Mouse (Mus musculus): ENCODE measurements around the gene Gyg. TPM values are rescaled to one million over a fixed set of nuclear protein-coding genes. Genes with fewer than 3 reads are reported as not detected.

Gene Gyg
- total RNA-seq, 1 experiment, result 8.2 TPM

DNA sequence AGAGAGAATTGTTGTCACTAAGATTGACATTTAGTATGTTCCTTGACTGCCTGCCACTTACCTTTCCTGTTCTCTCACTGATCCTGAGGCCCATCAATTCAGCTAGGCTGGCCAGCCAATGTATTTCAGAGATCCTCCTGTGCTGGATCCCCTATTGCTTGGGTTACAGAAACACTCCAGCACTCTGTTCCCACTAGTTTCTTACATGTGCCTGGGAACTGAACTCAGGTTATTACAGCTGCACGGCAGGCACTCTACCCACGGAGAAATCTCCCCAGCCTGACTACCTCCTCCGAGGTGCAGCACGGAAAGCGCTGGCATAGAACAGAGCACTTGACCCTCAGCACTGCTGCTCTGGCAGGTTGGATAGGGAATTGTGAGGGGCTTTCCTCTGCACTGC is 7.5 kb downstream of the Gyg start:
- no peaks in the 10 kb centered on the region for H3K36me3 ChIP-seq (ENCODE audit: control insufficient read depth, insufficient read depth, low read length, poor library complexity, severe bottlenecking)
- H3K4me1 ChIP-seq (ENCODE audit: control insufficient read depth in 2 of 2, insufficient read depth in 2 of 2, low read length in 2 of 2, poor library complexity in 1 of 2), result 0 out of 4 replicates have a peak, but pooled peaks cover 0 to 2% of the 10 kb centered on the region in 2 experiments
- no peak overlapping the region for H3K9ac ChIP-seq (ENCODE audit: insufficient read depth, low read depth, low read length, poor library complexity, severe bottlenecking)
- H3K9me3 ChIP-seq (ENCODE audit: control insufficient read depth, insufficient read depth, low read depth, low read length), result no peaks in the 10 kb centered on the region
- TF ChIP-seq ZC3H11A (IDR thresholded peaks at IDR 0.05; ENCODE audit: borderline replicate concordance, low read depth, low read length) (no peak), CHD2 (IDR thresholded peaks at IDR 0.05; ENCODE audit: low read depth, low read length) (no peak), HCFC1 (IDR thresholded peaks at IDR 0.05; ENCODE audit: borderline replicate concordance, insufficient read depth, low read length) (no peak), ZNF384 (IDR thresholded peaks at IDR 0.05; ENCODE audit: low read depth, low read length) (no peak), MAFK (IDR thresholded peaks at IDR 0.05; ENCODE audit: insufficient read depth, low read depth, low read length) (no peak)
- H3K27ac ChIP-seq (ENCODE audit: insufficient read depth, low read depth, low read length, poor library complexity, severe bottlenecking), result no peak overlapping the region
- H3K4me3 ChIP-seq (ENCODE audit: insufficient read depth in 1 of 2, low read depth in 1 of 2, low read length in 2 of 2, poor library complexity in 1 of 2, severe bottlenecking in 1 of 2), result no peak overlapping the region
- no peak for DNase-seq (ENCODE audit: low read depth, low spot score)
- in situ Hi-C loops (cut with MboI; ENCODE audit: low sequenced_read_pairs in 2 of 2, unreplicated experiment in 2 of 2), result no loop called here

DNA sequence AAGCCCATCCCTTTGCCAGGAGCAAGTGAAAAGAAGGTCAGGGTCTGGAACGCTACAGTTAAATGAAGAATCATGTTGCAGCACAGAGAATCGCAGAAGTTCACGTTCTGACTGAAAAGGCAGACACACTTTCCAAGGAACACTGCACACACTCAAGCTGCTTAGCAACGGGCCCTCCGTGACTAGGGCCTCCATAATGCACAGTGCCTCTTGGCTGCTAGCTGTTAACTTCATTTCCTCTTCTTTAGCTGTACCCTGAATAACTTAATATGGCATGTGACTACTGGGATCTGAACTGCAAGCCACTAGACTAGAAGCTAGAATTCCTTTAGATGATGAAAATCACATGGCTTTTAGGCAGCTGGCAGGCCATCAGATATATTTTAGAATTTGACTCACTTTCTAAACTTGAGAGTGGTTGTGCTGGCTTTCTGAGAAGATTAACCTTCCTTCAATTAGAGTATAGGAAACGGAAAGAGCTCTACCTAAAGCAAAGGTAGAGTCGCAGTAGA is 8.2 kb downstream of the Gyg start:
- H3K36me3 ChIP-seq (ENCODE audit: control insufficient read depth, insufficient read depth, low read length, poor library complexity, severe bottlenecking), result no peaks in the 10 kb centered on the region
- no peak overlapping the region for H3K27ac ChIP-seq (ENCODE audit: insufficient read depth, low read depth, low read length, poor library complexity, severe bottlenecking)

DNA sequence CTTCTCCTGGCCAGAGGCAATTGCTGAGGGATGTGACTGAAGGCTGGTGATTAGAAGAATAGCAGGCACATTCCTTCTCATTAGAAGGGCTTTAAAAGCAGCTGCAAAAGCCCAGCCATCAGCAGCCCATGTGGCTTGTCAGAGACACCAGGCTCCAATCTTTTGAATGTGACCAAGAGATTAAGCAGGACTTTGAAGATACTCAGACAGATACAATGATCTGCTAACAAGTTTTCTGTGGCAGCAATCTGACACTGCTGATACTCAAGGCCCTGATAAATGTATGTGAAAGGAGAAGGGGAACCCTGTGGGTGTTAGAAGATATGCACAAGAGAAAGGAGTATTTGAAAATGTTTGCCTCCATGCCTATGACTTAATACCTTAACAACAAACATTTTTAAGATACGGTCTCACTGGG is 9.4 kb downstream of the Gyg start:
- H3K9ac ChIP-seq (ENCODE audit: insufficient read depth, low read depth, low read length, poor library complexity, severe bottlenecking), result no peak overlapping the region
- no peak for DNase-seq (ENCODE audit: low read depth, low spot score)
- H3K4me1 ChIP-seq (ENCODE audit: control insufficient read depth in 2 of 2, insufficient read depth in 2 of 2, low read length in 2 of 2, poor library complexity in 1 of 2), result 0 out of 4 replicates have a peak, but pooled peaks cover under 1 to 2% of the 10 kb centered on the region in 2 experiments
- no peaks in the 10 kb centered on the region for H3K36me3 ChIP-seq (ENCODE audit: control insufficient read depth, insufficient read depth, low read length, poor library complexity, severe bottlenecking)
- TF ChIP-seq ZNF384 (IDR thresholded peaks at IDR 0.05; ENCODE audit: low read depth, low read length) (no peak), ZC3H11A (IDR thresholded peaks at IDR 0.05; ENCODE audit: borderline replicate concordance, low read depth, low read length) (no peak), MAFK (IDR thresholded peaks at IDR 0.05; ENCODE audit: insufficient read depth, low read depth, low read length) (no peak), HCFC1 (IDR thresholded peaks at IDR 0.05; ENCODE audit: borderline replicate concordance, insufficient read depth, low read length) (no peak), CHD2 (IDR thresholded peaks at IDR 0.05; ENCODE audit: low read depth, low read length) (no peak)
- H3K9me3 ChIP-seq (ENCODE audit: control insufficient read depth, insufficient read depth, low read depth, low read length), result no peaks in the 10 kb centered on the region
- no peak overlapping the region for H3K4me3 ChIP-seq (ENCODE audit: insufficient read depth in 1 of 2, low read depth in 1 of 2, low read length in 2 of 2, poor library complexity in 1 of 2, severe bottlenecking in 1 of 2)
- in situ Hi-C loops (cut with MboI; ENCODE audit: low sequenced_read_pairs in 2 of 2, unreplicated experiment in 2 of 2), result no loop called here
- H3K27ac ChIP-seq (ENCODE audit: insufficient read depth, low read depth, low read length, poor library complexity, severe bottlenecking), result no peak overlapping the region

More for the DNA sequence above, 8.2 kb downstream of the Gyg start:
- no peak overlapping the region for H3K4me3 ChIP-seq (ENCODE audit: insufficient read depth in 1 of 2, low read depth in 1 of 2, low read length in 2 of 2, poor library complexity in 1 of 2, severe bottlenecking in 1 of 2)
- TF ChIP-seq HCFC1 (IDR thresholded peaks at IDR 0.05; ENCODE audit: borderline replicate concordance, insufficient read depth, low read length) (no peak), ZC3H11A (IDR thresholded peaks at IDR 0.05; ENCODE audit: borderline replicate concordance, low read depth, low read length) (no peak), CHD2 (IDR thresholded peaks at IDR 0.05; ENCODE audit: low read depth, low read length) (no peak), MAFK (IDR thresholded peaks at IDR 0.05; ENCODE audit: insufficient read depth, low read depth, low read length) (no peak), ZNF384 (IDR thresholded peaks at IDR 0.05; ENCODE audit: low read depth, low read length) (no peak)
- in situ Hi-C loops (cut with MboI; ENCODE audit: low sequenced_read_pairs in 2 of 2, unreplicated experiment in 2 of 2), result no loop called here
- H3K4me1 ChIP-seq (ENCODE audit: control insufficient read depth in 2 of 2, insufficient read depth in 2 of 2, low read length in 2 of 2, poor library complexity in 1 of 2), result 0 out of 4 replicates have a peak, but pooled peaks cover 0 to 2% of the 10 kb centered on the region in 2 experiments
- H3K9ac ChIP-seq (ENCODE audit: insufficient read depth, low read depth, low read length, poor library complexity, severe bottlenecking), result no peak overlapping the region
- no peaks in the 10 kb centered on the region for H3K9me3 ChIP-seq (ENCODE audit: control insufficient read depth, insufficient read depth, low read depth, low read length)
- no peak for DNase-seq (ENCODE audit: low read depth, low spot score)

DNA sequence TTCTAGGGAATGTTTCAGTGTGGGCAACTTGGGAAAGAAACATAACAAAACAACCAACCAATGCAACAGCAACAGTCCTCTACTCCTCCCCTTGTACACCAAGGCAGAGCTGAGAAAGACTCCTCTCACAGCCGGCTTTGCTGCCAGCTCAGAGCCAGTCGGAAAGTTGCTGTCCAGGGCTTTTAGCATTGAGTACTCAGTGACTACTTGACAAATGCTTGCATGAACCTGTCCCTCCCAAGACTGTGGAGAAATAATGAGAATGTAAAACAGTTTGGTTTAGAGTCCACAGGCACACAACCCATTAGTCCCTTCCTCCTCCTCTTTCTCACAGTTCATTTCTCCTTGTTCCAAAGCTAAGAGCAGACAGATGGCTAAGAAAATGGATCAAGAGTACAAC is 10.7 kb downstream of the Gyg start:
- TF ChIP-seq MAFK (IDR thresholded peaks at IDR 0.05; ENCODE audit: insufficient read depth, low read depth, low read length), result no peak
- no peak for TF ChIP-seq ZNF384 (IDR thresholded peaks at IDR 0.05; ENCODE audit: low read depth, low read length)
- TF ChIP-seq HCFC1 (IDR thresholded peaks at IDR 0.05; ENCODE audit: borderline replicate concordance, insufficient read depth, low read length), result no peak
- TF ChIP-seq CHD2 (IDR thresholded peaks at IDR 0.05; ENCODE audit: low read depth, low read length), result no peak
- no peak for TF ChIP-seq ZC3H11A (IDR thresholded peaks at IDR 0.05; ENCODE audit: borderline replicate concordance, low read depth, low read length)
- Histone ChIP-seq H3K27ac (ENCODE audit: insufficient read depth, low read depth, low read length, poor library complexity, severe bottlenecking) (no peak overlapping the region), H3K4me3 (ENCODE audit: insufficient read depth in 1 of 2, low read depth in 1 of 2, low read length in 2 of 2, poor library complexity in 1 of 2, severe bottlenecking in 1 of 2) (no peak overlapping the region), H3K9me3 (ENCODE audit: control insufficient read depth, insufficient read depth, low read depth, low read length) (no peaks in the 10 kb centered on the region), H3K36me3 (ENCODE audit: control insufficient read depth, insufficient read depth, low read length, poor library complexity, severe bottlenecking) (no peaks in the 10 kb centered on the region), H3K9ac (ENCODE audit: insufficient read depth, low read depth, low read length, poor library complexity, severe bottlenecking) (no peak overlapping the region), H3K4me1 (ENCODE audit: control insufficient read depth in 2 of 2, insufficient read depth in 2 of 2, low read length in 2 of 2, poor library complexity in 1 of 2) (0 out of 4 replicates have a peak, but pooled peaks cover 0 to 2% of the 10 kb centered on the region in 2 experiments)
- no peak for DNase-seq (ENCODE audit: low read depth, low spot score)
- in situ Hi-C loops (cut with MboI; ENCODE audit: low sequenced_read_pairs in 2 of 2, unreplicated experiment in 2 of 2), result no loop called here
